Mouse (Mus musculus): Measurements from ENCODE around the gene Acox1. TPM values are rescaled to one million over a fixed set of nuclear protein-coding genes. Genes with fewer than 3 reads are reported as not detected.

The Acox1 gene
- total and polyA plus RNA-seq, 2 experiments from 2014 or later = 58.2 to 108 TPM

GRCm38 (mm10) chr11:116194619-116195018 is 4.2 kb downstream of the Acox1 start:
- 98% methylated on average over 8 of the region's 8 CpGs for WGBS
- TF ChIP-seq CTCF (IDR thresholded peaks at IDR 0.05; ENCODE audit: low read depth) = no peak
- H3K36me3 ChIP-seq (ENCODE audit: insufficient read depth) = peaks cover 13% of the 10 kb centered on the region
- H3K4me3 ChIP-seq (ENCODE audit: low read depth, low read length) = no peak overlapping the region
- peaks cover 10% of the 10 kb centered on the region; the same call in 1 of the 2 replicates for H3K4me1 ChIP-seq (ENCODE audit: insufficient read depth)
- ATAC-seq = no peak
- no peaks in the 10 kb centered on the region for H3K27me3 ChIP-seq (ENCODE audit: insufficient read depth, low read length)
- no peak overlapping the region for H3K4me2 ChIP-seq (ENCODE audit: low read depth)
- H3K9me3 ChIP-seq (ENCODE audit: low read length) = no peaks in the 10 kb centered on the region
- no peak overlapping the region for H3K9ac ChIP-seq
- no peak overlapping the region for H3K27ac ChIP-seq (ENCODE audit: low read depth, low read length)
- DNase-seq = no peak

- Histone ChIP-seq H3K9me3 (ENCODE audit: low read length) (no peaks in the 10 kb centered on the region), H3K27ac (ENCODE audit: low read depth, low read length) (no peak overlapping the region), H3K4me1 (ENCODE audit: insufficient read depth) (no peaks in the 10 kb centered on the region), H3K4me3 (ENCODE audit: low read depth, low read length) (no peak overlapping the region), H3K4me2 (ENCODE audit: low read depth) (no peak overlapping the region), H3K9ac (no peak overlapping the region; the same call in 1 of the 2 replicates), H3K36me3 (ENCODE audit: insufficient read depth) (peaks cover 39% of the 10 kb centered on the region), H3K27me3 (ENCODE audit: insufficient read depth, low read length) (no peaks in the 10 kb centered on the region)
- TF ChIP-seq CTCF (IDR thresholded peaks at IDR 0.05; ENCODE audit: low read depth) = no peak
- DNase-seq = no peak
- WGBS = 38% methylated on average over 11 of the region's 11 CpGs
- no peak for ATAC-seq
These were observed 11.5 kb downstream of the Acox1 start for GRCm38 (mm10) chr11:116187226-116187930.

GRCm38 (mm10) chr11:116186360-116186759 is 12.5 kb downstream of the Acox1 start:
- TF ChIP-seq CTCF (IDR thresholded peaks at IDR 0.05; ENCODE audit: low read depth) = no peak
- no peak for DNase-seq
- H3K4me1 ChIP-seq (ENCODE audit: insufficient read depth) = no peaks in the 10 kb centered on the region
- H3K27ac ChIP-seq (ENCODE audit: low read depth, low read length) = peak overlapping the region; percentile 45; the same call in 1 of the 2 replicates
- H3K9ac ChIP-seq = no peak overlapping the region
- WGBS = 91% methylated on average over 11 of the region's 11 CpGs
- no peaks in the 10 kb centered on the region for H3K9me3 ChIP-seq (ENCODE audit: low read length)
- H3K4me2 ChIP-seq (ENCODE audit: low read depth) = no peak overlapping the region
- H3K27me3 ChIP-seq (ENCODE audit: insufficient read depth, low read length) = no peaks in the 10 kb centered on the region
- no peak overlapping the region for H3K4me3 ChIP-seq (ENCODE audit: low read depth, low read length)
- ATAC-seq = no peak
- peaks cover 45% of the 10 kb centered on the region for H3K36me3 ChIP-seq (ENCODE audit: insufficient read depth)

GRCm38 (mm10) chr11:116185836-116186235 is 13.0 kb downstream of the Acox1 start:
- Histone ChIP-seq H3K4me1 (ENCODE audit: insufficient read depth) (no peaks in the 10 kb centered on the region), H3K9ac (no peak overlapping the region), H3K4me2 (ENCODE audit: low read depth) (no peak overlapping the region), H3K27me3 (ENCODE audit: insufficient read depth, low read length) (no peaks in the 10 kb centered on the region), H3K9me3 (ENCODE audit: low read length) (no peaks in the 10 kb centered on the region), H3K27ac (ENCODE audit: low read depth, low read length) (peak overlapping the region; percentile 45), H3K4me3 (ENCODE audit: low read depth, low read length) (no peak overlapping the region), H3K36me3 (ENCODE audit: insufficient read depth) (peaks cover 46% of the 10 kb centered on the region)
- peak; percentile 51 for ATAC-seq
- no peak for TF ChIP-seq CTCF (IDR thresholded peaks at IDR 0.05; ENCODE audit: low read depth)
- no peak for DNase-seq
- WGBS = 65% methylated on average over 3 of the region's 3 CpGs

GRCm38 (mm10) chr11:116178411-116179121 is 20.3 kb downstream of the Acox1 start:
- 87% methylated on average over 20 of the region's 20 CpGs for WGBS
- no peak overlapping the region for H3K4me2 ChIP-seq (ENCODE audit: low read depth)
- no peak overlapping the region for H3K27ac ChIP-seq (ENCODE audit: low read depth, low read length)
- no peak for TF ChIP-seq CTCF (IDR thresholded peaks at IDR 0.05; ENCODE audit: low read depth)
- H3K9ac ChIP-seq = no peak overlapping the region
- ATAC-seq (no peak), DNase-seq (no peak)
- no peaks in the 10 kb centered on the region for H3K4me1 ChIP-seq (ENCODE audit: insufficient read depth)
- H3K27me3 ChIP-seq (ENCODE audit: insufficient read depth, low read length) = no peaks in the 10 kb centered on the region
- H3K9me3 ChIP-seq (ENCODE audit: low read length) = no peaks in the 10 kb centered on the region
- H3K4me3 ChIP-seq (ENCODE audit: low read depth, low read length) = no peak overlapping the region
- peaks cover 77% of the 10 kb centered on the region for H3K36me3 ChIP-seq (ENCODE audit: insufficient read depth)

- no peaks in the 10 kb centered on the region for H3K27me3 ChIP-seq (ENCODE audit: insufficient read depth, low read length)
- no peak overlapping the region for H3K4me3 ChIP-seq (ENCODE audit: low read depth, low read length)
- no peak overlapping the region for H3K9ac ChIP-seq
- no peaks in the 10 kb centered on the region for H3K4me1 ChIP-seq (ENCODE audit: insufficient read depth)
- ATAC-seq (no peak), DNase-seq (no peak)
- TF ChIP-seq CTCF (IDR thresholded peaks at IDR 0.05; ENCODE audit: low read depth) = no peak
- peaks cover 82% of the 10 kb centered on the region for H3K36me3 ChIP-seq (ENCODE audit: insufficient read depth)
- H3K4me2 ChIP-seq (ENCODE audit: low read depth) = no peak overlapping the region
- 89% methylated on average over 7 of the region's 7 CpGs for WGBS
- H3K9me3 ChIP-seq (ENCODE audit: low read length) = no peaks in the 10 kb centered on the region
- no peak overlapping the region for H3K27ac ChIP-seq (ENCODE audit: low read depth, low read length)
These were observed 22.8 kb downstream of the Acox1 start for GRCm38 (mm10) chr11:116176010-116176409.

GRCm38 (mm10) chr11:116174775-116175448 is 23.9 kb downstream of the Acox1 start:
- Histone ChIP-seq H3K4me3 (ENCODE audit: low read depth, low read length) (no peak overlapping the region), H3K27ac (ENCODE audit: low read depth, low read length) (no peak overlapping the region), H3K4me2 (ENCODE audit: low read depth) (no peak overlapping the region), H3K9ac (no peak overlapping the region), H3K36me3 (ENCODE audit: insufficient read depth) (peaks cover 72% of the 10 kb centered on the region), H3K9me3 (ENCODE audit: low read length) (no peaks in the 10 kb centered on the region), H3K27me3 (ENCODE audit: insufficient read depth, low read length) (no peaks in the 10 kb centered on the region), H3K4me1 (ENCODE audit: insufficient read depth) (no peaks in the 10 kb centered on the region)
- no peak for TF ChIP-seq CTCF (IDR thresholded peaks at IDR 0.05; ENCODE audit: low read depth)
- DNase-seq (no peak), ATAC-seq (no peak)
- 95% methylated on average over 22 of the region's 22 CpGs for WGBS
